Mouse (Mus musculus) forebrain, embryonic 13.5 days (tissue): ENCODE measurements around the gene Ache. TPM values are rescaled to one million over a fixed set of nuclear protein-coding genes. Genes with fewer than 3 reads are reported as not detected.

ENCODE experiments used
- ATAC-seq: fragments of 200-750 bp; cut with Nextera tagmentation; 2 replicates; pipeline ENCODE4 v1.8.0; 2017
- H3K27ac ChIP-seq: fragments of 300-500 bp; sonication (generic); 2 replicates; pipeline ENCODE4 v1.5.1; 2015; ENCODE audit warnings: inconsistent platforms, mild to moderate bottlenecking, moderate library complexity
- H3K27me3 ChIP-seq: fragments of 300-500 bp; sonication (generic); 2 replicates; pipeline ENCODE4 v1.6.1; 2015; ENCODE audit warnings: mild to moderate bottlenecking, inconsistent platforms
- H3K36me3 ChIP-seq: fragments of 300-500 bp; sonication (generic); 2 replicates; pipeline ENCODE4 v1.6.1; 2015; ENCODE audit warnings: mild to moderate bottlenecking, inconsistent platforms; ENCODE audit not compliant: poor library complexity, severe bottlenecking
- H3K4me1 ChIP-seq: fragments of 300-500 bp; sonication (generic); 2 replicates; pipeline ENCODE4 v1.6.1; 2015; ENCODE audit warnings: inconsistent platforms
- H3K4me2 ChIP-seq: fragments of 300-500 bp; sonication (generic); 2 replicates; pipeline ENCODE4 v1.6.1; 2015; ENCODE audit warnings: inconsistent platforms, mild to moderate bottlenecking, moderate library complexity
- H3K4me3 ChIP-seq: fragments of 300-500 bp; sonication (generic); 2 replicates; pipeline ENCODE4 v1.5.1; 2015; ENCODE audit warnings: mild to moderate bottlenecking, inconsistent platforms
- H3K9ac ChIP-seq: fragments of 300-500 bp; sonication (generic); 2 replicates; pipeline ENCODE4 v1.6.1; 2015; ENCODE audit warnings: mild to moderate bottlenecking, inconsistent platforms
- H3K9me3 ChIP-seq: fragments of 300-500 bp; sonication (generic); replicated peaks from 2 replicates; pipeline ENCODE4 v1.6.1; 2016; ENCODE audit warnings: inconsistent platforms
- WGBS: fragments of 180-500 bp; shearing (Covaris S2); methylation state at CpG from one replicate; pipeline ENCODE4 v1.1.7; 2015; 5-methylcytosine and 5-hydroxymethylcytosine counted together
- microRNA-seq: library from miRNA; unstranded; fragments of <30 nt; microRNA quantifications from one replicate; pipeline ENCODE4, GENCODE M21; 2016
- polyA plus RNA-seq: library from polyadenylated mRNA; unstranded; fragments of >200 nt; fragmentation: Nextera tagmentation; extraction: Ambion mirVana; gene quantifications from 2 replicates; pipeline ENCODE4 v1.2.1, GENCODE M21; 2015

Gene Ache
- polyA plus RNA-seq, 1 experiment from 2014 or later, result 2.7 TPM

DNA sequence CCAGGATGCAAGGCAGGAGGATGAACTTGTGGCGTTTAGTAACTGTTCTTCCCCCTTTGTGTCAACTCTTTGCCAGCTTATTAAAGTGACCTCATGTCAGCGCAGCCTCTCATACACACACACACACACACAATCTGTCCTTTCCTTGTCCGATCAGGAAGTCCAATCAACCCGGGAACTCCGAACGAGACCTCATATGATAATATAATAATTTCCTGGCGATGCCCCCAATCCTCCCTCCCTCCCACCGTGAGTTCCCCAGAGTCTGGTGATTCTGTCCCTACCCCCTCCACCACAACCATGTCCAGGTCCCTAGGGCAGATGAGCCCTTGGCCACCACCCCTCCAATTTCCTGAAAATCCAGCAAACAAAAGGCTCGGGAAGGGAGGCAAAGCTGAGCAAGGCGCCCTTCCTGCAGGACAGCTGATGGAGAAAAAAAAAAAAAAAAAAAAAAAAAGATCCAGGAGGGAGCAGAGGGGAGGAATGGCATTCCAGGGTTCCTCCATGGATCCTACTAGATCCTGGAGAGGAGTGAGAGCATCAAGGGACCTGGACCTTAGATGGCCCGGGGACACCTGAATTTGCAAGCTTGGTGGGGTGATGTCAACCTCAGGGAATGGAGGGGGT, 51.5 kb downstream of the Ache start:
- ATAC-seq, result peak; percentile 26; the same call in 1 of the 2 replicates

DNA sequence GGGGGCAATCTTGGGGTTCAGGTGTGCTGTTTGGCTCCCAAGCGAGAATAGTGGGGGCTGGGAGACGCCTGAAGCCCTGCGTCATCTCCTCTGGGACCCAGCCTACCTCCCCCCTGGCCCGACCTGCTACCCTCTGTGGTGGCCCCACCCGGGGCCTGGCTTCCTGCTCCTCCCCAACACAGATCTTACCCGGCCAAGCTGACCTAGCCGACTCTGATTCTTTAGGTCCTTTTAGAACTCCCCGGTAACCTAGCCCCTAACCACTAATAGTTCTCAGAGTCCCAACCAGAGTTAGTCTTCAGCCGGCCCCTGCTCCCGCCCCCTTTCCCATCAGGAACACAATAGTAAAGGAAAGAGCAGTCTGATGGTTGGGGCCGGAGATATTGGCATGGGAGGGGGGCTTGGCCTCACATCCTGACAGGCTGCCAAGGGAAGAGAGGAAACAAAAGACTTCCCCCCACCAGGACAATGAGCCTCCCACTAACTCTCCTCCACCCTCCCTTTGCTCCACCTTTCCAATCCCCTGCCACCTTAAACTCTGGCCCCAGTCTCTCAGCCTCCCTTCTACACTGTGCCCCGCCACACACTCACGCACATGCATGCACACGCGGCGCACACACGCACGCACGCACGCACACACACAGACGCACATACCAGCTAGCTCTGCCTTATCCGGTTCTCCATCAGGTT, 52.1 kb downstream of the Ache start:
- WGBS, result 1% methylated on average over 22 of the region's 22 CpGs
- no peaks in the 10 kb centered on the region for H3K9me3 ChIP-seq
- peak overlapping the region; percentile 43 for H3K4me3 ChIP-seq
- peak overlapping the region; percentile 73 for H3K27ac ChIP-seq
- H3K4me1 ChIP-seq, result peaks cover 15% of the 10 kb centered on the region
- H3K9ac ChIP-seq, result peak overlapping the region; percentile 63
- ATAC-seq, result peak; percentile 61
- no peaks in the 10 kb centered on the region for H3K27me3 ChIP-seq
- H3K4me2 ChIP-seq, result peak overlapping the region; percentile 76
- H3K36me3 ChIP-seq, result no peaks in the 10 kb centered on the region

More for the DNA sequence above, 51.5 kb downstream of the Ache start:
- Histone ChIP-seq H3K4me1 (peaks cover 15% of the 10 kb centered on the region), H3K9me3 (no peaks in the 10 kb centered on the region), H3K4me2 (peak overlapping the region; percentile 76), H3K36me3 (no peaks in the 10 kb centered on the region), H3K9ac (peak overlapping the region; percentile 63), H3K4me3 (peak overlapping the region; percentile 43), H3K27me3 (no peaks in the 10 kb centered on the region), H3K27ac (peak overlapping the region; percentile 73)
- 2% methylated on average over 11 of the region's 11 CpGs for WGBS

DNA sequence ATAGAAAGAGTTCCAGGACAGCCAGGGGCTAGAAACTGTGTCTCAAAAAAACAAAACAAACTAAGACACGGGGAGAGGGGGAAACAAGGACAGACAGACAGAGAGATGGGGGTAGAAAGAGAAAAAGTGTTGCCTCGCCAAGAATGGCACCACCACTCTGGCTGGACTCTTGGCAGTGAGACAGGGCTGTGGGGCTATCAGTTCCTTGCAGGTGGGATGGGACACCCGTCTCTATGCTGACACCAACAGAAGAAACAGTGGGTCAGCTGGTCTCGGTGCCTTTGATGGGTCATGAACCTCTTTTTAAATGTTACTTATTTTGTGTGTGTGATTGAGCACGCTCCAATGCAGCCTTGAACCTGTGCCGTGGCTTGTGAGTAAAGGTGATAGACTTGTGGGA, 52.9 kb downstream of the Ache start:
- Histone ChIP-seq H3K9ac (no peak overlapping the region), H3K27me3 (no peaks in the 10 kb centered on the region), H3K4me3 (peak overlapping the region; percentile 43; the same call in 1 of the 2 replicates), H3K27ac (0 out of 2 replicates have a peak overlapping the region, but pooled peaks have one; percentile 8), H3K4me2 (peak overlapping the region; percentile 76; the same call in 1 of the 2 replicates), H3K36me3 (no peaks in the 10 kb centered on the region), H3K9me3 (no peaks in the 10 kb centered on the region), H3K4me1 (peaks cover 15% of the 10 kb centered on the region)
- 67% methylated on average over 6 of the region's 6 CpGs for WGBS
- ATAC-seq, result no peak

DNA sequence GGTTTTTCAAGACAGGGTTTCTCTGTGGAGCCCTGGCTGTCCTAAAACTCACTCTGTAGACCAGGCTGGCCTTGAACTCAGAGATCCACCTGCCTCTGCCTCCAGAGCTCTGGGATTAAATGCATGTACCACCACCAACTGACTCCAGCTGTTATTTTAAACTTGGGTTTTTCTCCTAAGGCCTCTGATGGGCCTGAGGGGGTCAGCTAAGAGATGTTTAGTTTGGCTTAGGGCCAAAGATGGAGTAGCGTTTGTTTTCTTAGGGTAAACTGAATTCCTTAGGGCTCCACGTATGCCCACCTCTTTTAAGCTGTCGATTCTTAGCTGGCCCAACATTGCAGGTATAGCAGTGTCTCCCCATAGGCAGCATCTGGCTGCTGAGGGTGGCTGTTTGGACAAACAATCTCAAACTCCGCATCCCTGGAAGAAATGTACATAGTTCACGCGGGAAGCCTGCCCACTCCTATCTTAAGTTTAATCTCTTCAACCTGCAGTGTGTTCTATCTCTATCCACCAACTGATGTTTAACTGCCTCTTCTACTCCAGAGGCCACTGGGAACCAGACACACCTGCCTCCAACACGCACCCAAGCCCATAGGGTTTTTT, 55.2 kb downstream of the Ache start:
- Histone ChIP-seq H3K36me3 (no peaks in the 10 kb centered on the region), H3K4me1 (peaks cover 19% of the 10 kb centered on the region), H3K9me3 (no peaks in the 10 kb centered on the region), H3K4me3 (no peak overlapping the region), H3K9ac (no peak overlapping the region), H3K27me3 (no peaks in the 10 kb centered on the region), H3K4me2 (no peak overlapping the region), H3K27ac (no peak overlapping the region)
- 81% methylated on average over 7 of the region's 7 CpGs for WGBS
- ATAC-seq, result no peak

DNA sequence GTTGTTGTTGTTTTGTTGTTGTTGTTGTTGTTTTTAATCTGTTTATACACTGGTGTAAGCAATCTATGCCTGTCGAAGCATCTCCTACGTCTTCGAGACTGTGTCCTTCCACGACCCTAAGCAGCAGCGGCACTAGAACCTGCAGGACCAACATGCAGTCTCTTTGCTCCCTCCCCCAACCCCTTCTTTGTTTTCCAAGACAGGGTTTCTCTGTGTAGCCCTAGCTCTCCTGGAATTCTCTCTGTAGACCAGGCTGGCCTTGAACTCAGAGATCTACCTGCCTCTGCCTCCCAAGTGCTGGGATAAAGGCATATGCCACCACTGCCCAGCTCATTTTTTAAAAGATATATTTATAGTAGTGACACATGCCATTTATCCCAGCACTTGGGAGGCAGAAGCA, 56.1 kb downstream of the Ache start:
- ATAC-seq, result no peak
- H3K4me1 ChIP-seq, result peaks cover 23% of the 10 kb centered on the region
- H3K4me2 ChIP-seq, result no peak overlapping the region
- no peak overlapping the region for H3K4me3 ChIP-seq
- no peak overlapping the region for H3K9ac ChIP-seq
- WGBS, result 96% methylated on average over 5 of the region's 5 CpGs
- peaks cover under 1% of the 10 kb centered on the region; the same call in 1 of the 2 replicates for H3K27me3 ChIP-seq
- no peak overlapping the region for H3K27ac ChIP-seq
- no peaks in the 10 kb centered on the region for H3K9me3 ChIP-seq
- H3K36me3 ChIP-seq, result no peaks in the 10 kb centered on the region

- Histone ChIP-seq H3K9ac (no peak overlapping the region), H3K36me3 (no peaks in the 10 kb centered on the region), H3K27me3 (peaks cover 5% of the 10 kb centered on the region), H3K9me3 (no peaks in the 10 kb centered on the region), H3K4me1 (peaks cover 24% of the 10 kb centered on the region), H3K4me2 (no peak overlapping the region), H3K4me3 (no peak overlapping the region), H3K27ac (no peak overlapping the region)
- ATAC-seq, result no peak
Measured at GRCm38 (mm10) chr5:137343869-137344268, 56.5 kb downstream of the Ache start.

Small RNA genes lying within 50 kb of the gene (microRNA-seq; reads per million reads assigned to microRNA genes)
- gene Mir7036 (not detected), gene Mir8116 (not detected)

Other genes starting within 250 kb of the Ache start
- gene Ap1s1, start 241.4 kb upstream of the Ache start, polyA plus RNA-seq, result 252 and 260 TPM in 2 replicates
- 0.14 and 0.21 TPM in 2 replicates for gene Serpine1, start 215.3 kb upstream of the Ache start, polyA plus RNA-seq
- gene Trim56, start 171.3 kb upstream of the Ache start, polyA plus RNA-seq, result 3.6 and 4.4 TPM in 2 replicates
- not detected in 2 replicates for gene Muc3, start 138.2 kb upstream of the Ache start, polyA plus RNA-seq
- not detected in 2 replicates for gene Muc3a, start 75.1 kb upstream of the Ache start, polyA plus RNA-seq
- 7.1 and 7.2 TPM in 2 replicates for gene Ufsp1, start 7.1 kb downstream of the Ache start, polyA plus RNA-seq
- gene Srrt, start 20.2 kb downstream of the Ache start, polyA plus RNA-seq, result 145 and 150 TPM in 2 replicates
- gene Trip6, start 26.9 kb downstream of the Ache start, polyA plus RNA-seq, result 30.8 and 35.3 TPM in 2 replicates
- gene Slc12a9, start 46.1 kb downstream of the Ache start, polyA plus RNA-seq, result 14.4 and 16.9 TPM in 2 replicates
- 8.6 and 10.1 TPM in 2 replicates for gene Ephb4, start 62.6 kb downstream of the Ache start, polyA plus RNA-seq
- gene Zan, start 189.5 kb downstream of the Ache start, polyA plus RNA-seq, result 0.08 and 0.12 TPM in 2 replicates
- 75.6 and 82.9 TPM in 2 replicates for gene Pop7, start 215.0 kb downstream of the Ache start, polyA plus RNA-seq
- 16.1 and 17.5 TPM in 2 replicates for gene Gigyf1, start 231.0 kb downstream of the Ache start, polyA plus RNA-seq
- gene Epo, start 245.7 kb downstream of the Ache start, polyA plus RNA-seq, result 0.35 TPM in 1 of 2 replicates, not detected in the other
- 483 and 508 TPM in 2 replicates for gene Gnb2, start 246.0 kb downstream of the Ache start, polyA plus RNA-seq